Mouse (Mus musculus): Measurements from ENCODE around the gene Arid1b.

Arid1b gene

GRCm38 (mm10) chr17:4993840-4994503, at the start of gene Arid1b:
Arid1b (plus strand) TSS chr17:4994332.
- in situ Hi-C loops (cut with MboI; ENCODE audit: low pct_unique_long_range_greater_than_20kb in 1 of 2, low sequenced_read_pairs in 2 of 2, unreplicated experiment in 1 of 2), result no loop called here

DNA sequence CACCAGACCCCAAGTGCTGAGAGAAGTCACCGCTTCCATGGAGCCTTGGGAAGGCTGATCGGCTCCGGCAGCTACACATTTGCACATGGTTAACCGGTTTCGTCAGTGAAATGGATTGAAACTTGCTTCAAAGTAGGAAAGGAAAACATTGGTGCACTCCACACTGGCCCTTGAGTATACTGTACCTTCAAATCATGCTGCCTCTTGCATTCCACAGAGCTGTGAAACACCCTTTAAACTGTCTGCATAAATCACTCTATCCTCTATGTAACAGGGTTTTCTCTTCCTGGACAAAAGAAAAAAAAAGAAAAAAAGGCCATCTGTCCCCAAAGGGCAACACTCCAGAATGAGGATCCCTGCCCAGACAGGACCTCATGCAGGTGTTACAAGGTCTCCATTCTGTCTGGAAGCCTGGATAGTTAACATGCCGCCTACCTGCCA, 48.8 kb upstream of the Arid1b start:
- in situ Hi-C loops (cut with MboI; ENCODE audit: low pct_unique_long_range_greater_than_20kb in 1 of 2, low sequenced_read_pairs in 2 of 2, unreplicated experiment in 1 of 2), result no loop called here

GRCm38 (mm10) chr17:4945871-4946331, 48.2 kb upstream of the Arid1b start:
- in situ Hi-C loops (cut with MboI; ENCODE audit: low pct_unique_long_range_greater_than_20kb in 1 of 2, low sequenced_read_pairs in 2 of 2, unreplicated experiment in 1 of 2), result no loop called here

- in situ Hi-C loops (cut with MboI; ENCODE audit: low pct_unique_long_range_greater_than_20kb in 1 of 2, low sequenced_read_pairs in 2 of 2, unreplicated experiment in 1 of 2), result no loop called here
Measured at GRCm38 (mm10) chr17:4946421-4946974, 47.6 kb upstream of the Arid1b start.

DNA sequence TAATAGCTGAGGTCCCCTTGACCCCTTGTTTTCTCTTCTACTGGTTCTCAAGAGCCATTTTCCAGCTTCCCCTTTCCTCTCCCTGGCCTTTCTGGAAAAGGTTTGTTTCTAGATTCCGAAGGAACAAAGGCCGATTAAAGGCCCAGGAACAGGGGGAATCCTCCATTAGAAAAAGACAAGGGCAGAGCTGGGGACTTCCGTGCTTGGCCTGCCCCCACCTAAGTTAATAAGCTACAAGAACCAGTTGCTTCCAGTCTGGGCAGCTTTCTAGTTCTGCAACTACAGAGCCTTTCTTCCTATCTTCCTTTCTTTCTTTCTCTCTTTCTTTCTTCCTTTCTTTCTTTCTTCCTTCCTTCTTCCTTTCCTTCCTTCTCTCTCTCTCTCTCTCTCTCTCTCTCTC, 47.1 kb upstream of the Arid1b start:
- in situ Hi-C loops (cut with MboI; ENCODE audit: low pct_unique_long_range_greater_than_20kb in 1 of 2, low sequenced_read_pairs in 2 of 2, unreplicated experiment in 1 of 2), result no loop called here

GRCm38 (mm10) chr17:4947439-4947838, 46.7 kb upstream of the Arid1b start:
- in situ Hi-C loops (cut with MboI; ENCODE audit: low pct_unique_long_range_greater_than_20kb in 1 of 2, low sequenced_read_pairs in 2 of 2, unreplicated experiment in 1 of 2), result no loop called here

DNA sequence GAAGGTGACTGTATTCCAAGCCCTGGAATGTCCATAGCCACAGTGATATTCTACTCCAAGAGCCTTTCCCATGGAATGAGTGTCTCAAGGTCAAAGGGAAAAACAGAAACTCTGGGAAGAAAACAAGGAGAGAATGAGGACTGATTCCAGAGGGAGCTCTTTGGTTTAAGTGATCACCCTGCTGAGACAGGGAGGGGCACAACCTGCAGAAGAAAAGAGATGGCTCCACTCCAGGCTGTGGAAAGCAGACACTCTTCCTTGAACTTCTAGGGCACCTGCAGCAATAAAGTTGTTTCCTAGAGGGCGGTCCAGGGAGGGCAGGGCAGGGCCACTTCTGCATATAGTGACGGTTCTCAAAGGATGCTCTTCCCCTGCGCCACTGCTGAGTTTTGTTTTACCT, 45.6 kb upstream of the Arid1b start:
- in situ Hi-C loops (cut with MboI; ENCODE audit: low pct_unique_long_range_greater_than_20kb in 1 of 2, low sequenced_read_pairs in 2 of 2, unreplicated experiment in 1 of 2), result no loop called here

DNA sequence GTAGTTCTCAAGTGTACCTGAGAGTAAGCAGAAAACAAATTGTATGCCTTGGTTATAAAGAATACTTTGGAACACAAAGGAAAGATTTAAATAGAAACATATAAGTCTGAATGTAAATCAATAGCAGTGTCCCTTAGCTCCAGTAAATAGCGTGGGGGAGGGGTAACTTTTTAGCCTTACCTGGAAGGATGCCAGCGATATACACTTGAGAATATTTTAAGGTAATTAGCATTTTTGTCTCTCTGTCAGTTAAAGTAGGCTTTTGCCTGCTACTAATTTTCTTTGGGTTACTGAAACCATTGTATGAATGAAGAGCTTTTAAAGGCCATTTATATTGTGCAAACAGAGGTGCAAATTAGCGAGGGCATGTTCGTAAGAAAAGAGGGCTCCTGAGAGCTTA, 39.7 kb upstream of the Arid1b start:
- in situ Hi-C loops (cut with MboI; ENCODE audit: low pct_unique_long_range_greater_than_20kb in 1 of 2, low sequenced_read_pairs in 2 of 2, unreplicated experiment in 1 of 2), result no loop called here

- in situ Hi-C loops (cut with MboI; ENCODE audit: low pct_unique_long_range_greater_than_20kb in 1 of 2, low sequenced_read_pairs in 2 of 2, unreplicated experiment in 1 of 2), result no loop called here
Measured at GRCm38 (mm10) chr17:4964192-4964877, 29.8 kb upstream of the Arid1b start.

DNA sequence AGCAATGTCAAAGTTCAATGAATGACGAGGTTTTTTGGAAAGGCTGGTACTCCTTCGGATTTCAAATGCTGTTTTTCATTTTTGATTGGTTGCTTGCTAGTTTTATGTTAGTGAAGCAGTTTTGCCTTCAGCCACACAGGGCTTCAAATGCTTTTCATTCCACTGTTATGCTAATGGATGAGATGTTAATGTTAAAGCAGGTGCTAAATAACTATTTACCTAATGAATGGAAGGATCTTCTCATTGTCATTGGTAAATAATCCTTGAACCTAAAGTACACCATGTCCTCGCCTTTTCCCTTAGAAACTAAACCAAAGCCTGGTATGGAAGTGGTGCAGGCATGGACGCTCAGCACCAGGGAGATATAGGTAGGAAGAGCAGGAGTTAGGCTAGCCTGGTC, 26.9 kb upstream of the Arid1b start:
- in situ Hi-C loops (cut with MboI; ENCODE audit: low pct_unique_long_range_greater_than_20kb in 1 of 2, low sequenced_read_pairs in 2 of 2, unreplicated experiment in 1 of 2), result no loop called here

GRCm38 (mm10) chr17:4968035-4968434, 26.1 kb upstream of the Arid1b start:
- in situ Hi-C loops (cut with MboI; ENCODE audit: low pct_unique_long_range_greater_than_20kb in 1 of 2, low sequenced_read_pairs in 2 of 2, unreplicated experiment in 1 of 2), result no loop called here

DNA sequence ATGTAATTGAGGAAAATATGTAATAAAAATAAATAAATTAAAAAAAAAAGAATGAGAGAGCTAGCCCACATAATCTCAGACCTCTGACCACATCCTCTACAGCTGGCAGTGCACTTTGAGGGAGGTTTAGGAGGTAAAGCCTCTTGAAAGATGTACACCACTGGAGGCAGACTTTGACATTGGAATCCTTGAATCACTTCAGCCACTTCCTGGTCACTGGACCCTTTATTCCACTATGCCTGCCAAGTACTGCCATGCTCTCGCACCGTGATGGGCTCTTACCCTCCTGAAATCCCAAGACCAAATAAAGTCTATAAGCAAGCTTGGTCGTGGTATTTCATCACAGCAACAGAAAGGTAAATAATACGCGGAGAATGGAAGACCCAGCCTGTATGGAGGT, 25.3 kb upstream of the Arid1b start:
- in situ Hi-C loops (cut with MboI; ENCODE audit: low pct_unique_long_range_greater_than_20kb in 1 of 2, low sequenced_read_pairs in 2 of 2, unreplicated experiment in 1 of 2), result no loop called here

GRCm38 (mm10) chr17:4972261-4972660, 21.9 kb upstream of the Arid1b start:
- in situ Hi-C loops (cut with MboI; ENCODE audit: low pct_unique_long_range_greater_than_20kb in 1 of 2, low sequenced_read_pairs in 2 of 2, unreplicated experiment in 1 of 2), result no loop called here

GRCm38 (mm10) chr17:4974736-4975135, 19.4 kb upstream of the Arid1b start:
- in situ Hi-C loops (cut with MboI; ENCODE audit: low pct_unique_long_range_greater_than_20kb in 1 of 2, low sequenced_read_pairs in 2 of 2, unreplicated experiment in 1 of 2), result no loop called here

DNA sequence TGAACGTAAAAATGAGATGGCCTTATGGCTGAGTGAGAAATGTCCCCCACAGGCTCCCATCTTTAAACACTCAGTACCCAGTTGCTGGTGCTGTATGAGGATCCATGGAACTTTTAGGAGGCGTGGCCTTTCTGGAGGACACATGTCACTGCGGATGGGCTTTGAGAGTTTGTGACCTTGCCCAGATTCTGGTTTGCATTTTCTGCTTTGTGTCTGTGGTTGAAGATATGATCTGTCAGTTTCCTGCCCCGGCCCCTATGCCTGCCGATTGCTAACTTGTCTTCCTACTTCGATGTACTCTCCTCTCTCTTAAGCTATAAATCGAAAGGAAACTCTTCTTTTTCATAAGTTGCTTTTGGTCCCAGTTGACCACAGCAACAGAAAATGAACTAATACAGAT, 14.0 kb upstream of the Arid1b start:
- in situ Hi-C loops (cut with MboI; ENCODE audit: low pct_unique_long_range_greater_than_20kb in 1 of 2, low sequenced_read_pairs in 2 of 2, unreplicated experiment in 1 of 2), result no loop called here

GRCm38 (mm10) chr17:4982819-4983218, 11.3 kb upstream of the Arid1b start:
- in situ Hi-C loops (cut with MboI; ENCODE audit: low pct_unique_long_range_greater_than_20kb in 1 of 2, low sequenced_read_pairs in 2 of 2, unreplicated experiment in 1 of 2), result no loop called here

GRCm38 (mm10) chr17:4984691-4985090, 9.4 kb upstream of the Arid1b start:
- in situ Hi-C loops (cut with MboI; ENCODE audit: low pct_unique_long_range_greater_than_20kb in 1 of 2, low sequenced_read_pairs in 2 of 2, unreplicated experiment in 1 of 2), result no loop called here

- in situ Hi-C loops (cut with MboI; ENCODE audit: low pct_unique_long_range_greater_than_20kb in 1 of 2, low sequenced_read_pairs in 2 of 2, unreplicated experiment in 1 of 2), result no loop called here
Measured at GRCm38 (mm10) chr17:4990911-4991560, 3.1 kb upstream of the Arid1b start.

DNA sequence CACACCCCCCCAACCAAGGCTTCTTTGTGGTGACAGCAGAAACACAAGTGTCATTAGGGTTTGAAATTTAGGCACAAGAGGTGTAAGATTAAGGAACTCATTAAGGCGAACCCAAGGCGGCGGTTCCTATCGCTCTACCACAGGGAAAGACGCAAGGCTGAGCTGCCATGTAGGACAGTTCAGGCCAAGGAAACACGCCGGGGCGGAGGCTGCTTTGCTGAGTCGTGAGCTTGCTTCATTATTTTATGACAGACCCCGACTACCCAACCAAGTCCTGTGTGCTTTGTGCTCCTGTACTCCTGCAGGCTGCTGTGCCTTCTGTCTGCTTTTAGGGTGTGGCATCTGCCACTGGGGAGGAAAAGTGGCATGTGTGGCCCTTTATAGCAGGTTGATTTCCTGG, 2.5 kb upstream of the Arid1b start:
- in situ Hi-C loops (cut with MboI; ENCODE audit: low pct_unique_long_range_greater_than_20kb in 1 of 2, low sequenced_read_pairs in 2 of 2, unreplicated experiment in 1 of 2), result no loop called here

All from mouse embryonic stem cell (cell line).